Mouse (Mus musculus) C2C12 (cell line): Measurements from ENCODE around the gene Ror1.

Source experiments
- CEBPB ChIP-seq: IDR thresholded peaks from one replicate; pipeline ENCODE4 v1.6.1; 2011; ENCODE audit warnings: low read depth, mild to moderate bottlenecking, control low read depth, moderate library complexity
- CTCF ChIP-seq: IDR thresholded peaks from one replicate; pipeline ENCODE4 v1.5.1; 2011; ENCODE audit not compliant: control insufficient read depth, insufficient read depth, insufficient read length
- MAX ChIP-seq: IDR thresholded peaks from one replicate; pipeline ENCODE4 v1.6.1; 2011; ENCODE audit warnings: mild to moderate bottlenecking, control low read depth
- MYOD1 ChIP-seq: IDR thresholded peaks from one replicate; pipeline ENCODE4 v1.6.1; 2011; ENCODE audit warnings: low read depth; ENCODE audit not compliant: control insufficient read depth, insufficient read length
- USF1 ChIP-seq: IDR thresholded peaks from one replicate; pipeline ENCODE4 v1.6.1; 2011; ENCODE audit warnings: low read depth, mild to moderate bottlenecking, control low read depth, moderate library complexity

GRCm38 (mm10) chr4:100315066-100315465 is 219.5 kb downstream of the Ror1 start:
- TF ChIP-seq CTCF (no peak), USF1 (no peak), MAX (no peak), MYOD1 (no peak), CEBPB (no peak)
